ENCODE assay signal across 15 mouse cellular contexts in genomic region chr9:12960337-12960736, GRCm38 (mm10).
"Had no signal": no experiment of that assay in that cellular context is flagged by ENCODE, and none has a peak within 500 bp of the region (broad histone marks: within the 10 kb centered on the region; RNA-seq: fewer than 3 reads in every experiment).

No protein-coding gene starts in this region.

- H3K4me3 ChIP-seq: limb, embryonic 10.5 days; liver, embryonic 15.5 days; myocyte; neural tube, embryonic 15.5 days; stomach, embryonic 15.5 days had no signal

- H3K27me3 ChIP-seq: liver, embryonic 15.5 days; neural tube, embryonic 15.5 days; stomach, embryonic 15.5 days had no signal

- H3K9ac ChIP-seq: liver, embryonic 15.5 days; neural tube, embryonic 15.5 days; stomach, embryonic 15.5 days had no signal

- H3K27ac ChIP-seq: limb, embryonic 10.5 days; liver, embryonic 15.5 days; neural tube, embryonic 15.5 days; stomach, embryonic 15.5 days had no signal

- DNase-seq: kidney, adult 8-10 months; kidney, postnatal 25 days; lung, adult 2 months; lung, postnatal 36 days; midbrain, embryonic 14.5 days; right cerebral cortex, adult 18-20 months; spleen, adult 18-20 months; thymus, postnatal 4 days had no signal

- H3K4me1 ChIP-seq: limb, embryonic 10.5 days; liver, embryonic 15.5 days; neural tube, embryonic 15.5 days; stomach, embryonic 15.5 days had no signal

- H3K9me3 ChIP-seq: limb, embryonic 10.5 days; liver, embryonic 15.5 days; neural tube, embryonic 15.5 days; stomach, embryonic 15.5 days had no signal

- H3K4me2 ChIP-seq: liver, embryonic 11.5 days; liver, embryonic 15.5 days; neural tube, embryonic 15.5 days; stomach, embryonic 15.5 days had no signal

- H3K36me3 ChIP-seq: limb, embryonic 10.5 days; liver, embryonic 15.5 days; neural tube, embryonic 15.5 days; stomach, embryonic 15.5 days had no signal

- ATAC-seq: lung, postnatal 0 days had no signal
